Mouse (Mus musculus) mature B cell (primary cell): ENCODE measurements around the gene Tmem45a2.
"Not testable (repeated sequence)": the region's sequence is repeated elsewhere in the genome, so short reads cannot be mapped to it uniquely, and the experiment has no call there.

Experiments used
- in situ Hi-C: fragments of 300-500 bp; cut with MboI; formaldehyde crosslinking; loops from 2 replicates; pipeline ENCODE4 v1.14.3; 2019

Gene Tmem45a2

DNA sequence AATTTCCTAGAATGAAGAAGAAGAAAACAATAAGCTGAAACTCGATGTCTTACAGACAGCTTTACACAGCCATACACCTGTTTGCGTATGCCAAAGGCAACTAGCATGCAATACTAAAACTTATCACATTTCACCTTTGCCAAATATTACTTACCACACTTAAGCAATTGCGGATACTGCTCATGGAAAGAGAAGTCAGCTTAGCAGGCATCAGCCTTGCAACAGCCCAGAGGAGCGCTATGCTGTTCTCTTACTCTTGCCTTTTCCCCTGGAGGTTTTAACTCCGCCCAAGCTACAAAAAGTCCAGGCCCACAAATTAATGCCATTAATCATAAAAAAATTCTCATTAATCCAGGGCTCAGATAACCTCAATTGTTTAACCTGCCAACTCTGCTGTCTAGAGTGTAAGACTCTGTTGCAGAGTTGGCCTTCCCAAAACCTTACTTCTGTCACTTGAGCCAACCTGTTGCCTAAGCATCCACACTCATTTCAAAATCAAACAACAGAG, at the start of gene Tmem45a2:
TSS of gene Tmem45a2 (minus strand) at position 241 of the 508 bp plus-strand sequence.
- in situ Hi-C loops: no loop called here

DNA sequence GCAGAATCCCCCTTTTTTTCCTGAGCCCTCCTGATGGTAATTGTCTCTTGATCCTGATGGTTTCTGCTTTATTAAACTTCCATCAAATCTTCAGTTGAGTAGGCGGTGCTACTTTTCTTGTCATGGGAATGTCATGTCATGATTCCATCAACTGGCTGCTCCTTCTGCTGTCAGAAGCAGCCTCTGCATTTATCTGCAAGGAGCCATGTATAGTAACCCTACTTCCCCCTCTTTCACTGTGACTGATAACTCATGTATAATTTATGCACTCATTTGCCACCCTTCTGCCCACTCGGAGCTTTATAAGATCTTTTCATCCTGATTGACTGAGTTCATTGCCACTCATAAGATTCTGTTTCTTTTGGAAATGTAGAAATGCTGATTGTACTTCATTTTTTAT, 46.4 kb upstream of the Tmem45a2 start:
- in situ Hi-C loops: no loop called here

DNA sequence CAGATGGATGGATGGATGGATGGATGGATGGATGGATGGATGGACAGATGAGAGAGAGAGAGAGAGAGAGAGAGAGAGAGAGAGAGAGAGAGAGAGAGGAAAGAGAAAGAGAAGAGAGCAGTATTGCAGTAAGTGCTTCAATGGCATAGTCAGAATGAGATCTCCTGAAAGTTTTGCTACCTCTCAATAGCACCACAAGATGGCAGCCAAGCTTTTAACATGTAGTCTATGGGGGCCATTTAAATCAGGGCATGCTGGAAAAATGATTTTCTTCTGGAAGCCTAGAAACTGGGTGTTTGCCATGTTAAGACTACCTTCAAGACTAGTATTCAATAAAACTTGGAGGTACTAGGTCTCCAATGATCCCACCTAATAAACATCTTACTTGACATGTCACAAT, 44.9 kb upstream of the Tmem45a2 start:
- in situ Hi-C loops: no loop called here

DNA sequence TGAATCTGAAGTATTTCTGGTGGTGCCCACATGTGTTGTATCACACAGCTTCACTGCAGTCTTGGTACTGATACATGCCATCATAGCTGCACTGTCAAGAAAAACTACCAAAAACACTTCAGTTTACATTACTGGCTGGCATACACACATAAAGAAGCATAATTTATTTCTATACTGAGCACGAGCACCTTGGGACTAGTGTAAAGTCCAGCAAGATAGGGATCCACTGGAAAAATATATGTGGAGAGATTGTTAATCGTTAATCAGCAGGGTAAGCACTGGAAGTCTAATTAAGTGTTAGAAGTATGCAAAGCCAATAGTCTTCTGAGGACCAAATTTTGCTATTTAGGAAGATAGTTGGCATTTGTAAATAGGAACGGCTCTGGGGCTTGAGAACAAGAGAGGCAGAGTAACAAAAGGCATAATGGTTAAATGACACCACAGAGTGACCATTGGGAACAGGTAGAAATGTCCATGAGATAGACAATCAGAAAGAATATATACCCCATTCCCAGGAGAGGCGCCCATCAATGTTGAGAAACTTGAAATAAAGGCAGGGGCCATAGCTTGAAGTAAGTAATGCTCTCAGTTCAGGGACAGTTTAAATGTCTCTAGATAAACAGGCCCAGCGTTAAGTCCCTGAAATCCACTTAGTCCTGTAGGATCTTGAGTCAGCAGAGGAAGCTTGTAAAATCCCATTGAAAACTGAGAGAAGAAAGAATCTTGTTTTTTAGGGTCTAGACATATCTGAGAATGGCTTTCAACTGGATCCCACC, 35.2 kb upstream of the Tmem45a2 start:
- in situ Hi-C loops: no loop called here

DNA sequence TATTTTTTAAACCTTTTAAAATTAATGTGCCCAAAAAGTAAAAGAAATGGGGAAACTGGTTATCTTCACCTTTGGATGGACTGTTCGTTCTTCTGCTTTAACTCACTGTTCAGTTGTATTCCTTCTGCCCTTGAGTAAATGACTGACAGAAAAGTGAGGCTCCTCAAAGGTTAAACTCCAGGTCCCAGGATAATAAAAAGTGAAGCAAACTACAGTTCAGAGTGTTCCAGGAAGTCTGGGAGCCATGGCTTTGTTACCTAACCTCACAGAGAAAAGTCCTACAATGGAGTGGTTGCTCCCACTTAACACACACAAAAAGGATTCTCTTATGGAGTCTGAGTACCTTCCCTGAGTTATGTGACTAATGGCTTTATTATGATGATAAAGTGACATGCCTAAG, 30.0 kb upstream of the Tmem45a2 start:
- in situ Hi-C loops: no loop called here

DNA sequence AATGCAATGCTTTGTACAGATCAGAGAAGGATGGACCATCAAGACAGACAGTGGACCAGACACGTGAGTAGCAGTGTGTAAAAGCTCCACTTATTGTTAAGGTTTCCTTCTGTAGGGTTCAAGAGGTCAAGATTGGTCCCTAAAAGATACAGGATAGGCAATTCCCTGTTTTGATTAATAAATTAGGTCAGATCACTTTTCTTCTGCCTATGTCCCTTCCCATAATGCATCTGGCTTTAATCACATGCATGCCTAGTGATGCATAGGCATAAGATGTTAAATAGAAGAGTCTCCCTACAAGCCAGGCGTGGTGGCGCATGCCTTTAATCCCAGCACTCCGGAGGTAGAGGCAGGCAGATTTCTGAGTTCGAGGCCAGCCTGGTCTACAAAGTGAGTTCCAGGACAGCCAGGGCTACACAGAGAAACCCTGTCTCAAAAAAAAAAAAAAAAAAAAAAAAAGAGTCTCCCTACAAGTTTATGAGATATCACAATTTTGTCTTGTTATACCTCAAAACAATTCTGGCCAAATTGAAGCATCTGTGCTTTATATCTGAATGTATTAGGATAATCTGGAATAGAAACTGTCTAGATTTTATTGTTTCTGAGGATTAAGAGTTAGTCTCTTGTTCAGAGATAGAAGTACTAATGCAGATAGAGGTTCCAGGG, 28.5 kb upstream of the Tmem45a2 start:
- in situ Hi-C loops: no loop called here

DNA sequence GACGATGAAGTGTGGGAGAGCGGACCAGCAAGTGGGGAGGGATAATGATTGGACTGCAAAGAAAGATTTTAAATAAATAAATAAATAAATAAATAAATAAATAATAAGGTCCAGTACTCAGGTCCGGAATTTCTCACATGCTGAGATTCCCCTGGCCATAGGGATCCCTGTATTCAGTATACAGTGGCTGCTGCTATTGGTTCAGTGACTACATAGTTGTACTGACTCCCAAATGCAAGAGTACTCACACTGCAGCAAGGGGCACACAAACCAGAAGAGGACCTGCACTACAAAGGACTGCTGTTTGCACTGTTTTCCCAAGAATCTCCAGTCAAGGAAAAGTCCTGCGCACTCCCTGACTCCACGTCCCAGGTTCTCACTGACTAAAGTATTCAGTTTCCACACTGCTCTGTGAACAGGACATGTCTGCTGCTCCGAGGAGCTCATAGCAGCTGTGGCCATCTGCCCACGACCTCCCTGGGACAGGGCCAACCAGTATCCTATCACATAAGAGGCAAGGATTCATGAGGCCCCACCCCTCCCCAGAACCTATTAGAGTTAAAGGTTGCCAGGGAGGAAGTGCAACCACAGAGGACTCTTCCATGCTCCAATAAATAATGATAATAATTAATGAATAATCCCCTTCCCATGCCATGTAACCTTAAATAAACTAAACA, 27.4 kb upstream of the Tmem45a2 start:
- in situ Hi-C loops: no loop called here

DNA sequence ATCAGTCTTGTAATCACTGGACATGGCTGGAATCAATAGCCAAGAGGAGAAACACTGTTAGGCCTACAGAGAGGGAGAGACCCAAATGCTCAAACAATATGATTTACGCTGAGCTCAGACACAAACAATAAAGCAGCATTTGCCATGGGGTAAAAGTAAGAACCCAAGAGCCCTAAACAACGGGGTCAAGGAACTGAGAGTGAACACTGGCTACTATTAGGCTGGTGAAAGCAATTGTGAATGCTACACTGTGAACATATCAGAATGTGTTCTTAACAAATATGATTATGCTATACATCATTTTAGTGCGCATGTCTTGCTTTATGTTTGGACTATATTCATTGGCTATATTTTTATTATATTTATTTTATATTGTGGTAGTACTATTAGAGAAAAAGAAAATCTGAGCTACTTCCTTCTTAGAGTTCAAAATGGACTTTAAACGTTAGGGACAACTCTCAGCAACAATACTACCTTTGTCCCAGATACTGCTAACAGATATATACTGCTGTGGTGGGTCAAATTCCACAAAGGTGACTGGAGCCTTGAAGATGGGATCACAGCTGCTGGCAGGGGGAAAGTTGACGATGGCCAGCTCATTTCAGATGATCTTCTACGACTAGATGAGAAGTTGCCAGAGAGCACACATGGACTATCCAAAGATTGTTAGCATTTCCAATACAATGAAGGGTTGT, 21.9 kb upstream of the Tmem45a2 start:
- in situ Hi-C loops: no loop called here

DNA sequence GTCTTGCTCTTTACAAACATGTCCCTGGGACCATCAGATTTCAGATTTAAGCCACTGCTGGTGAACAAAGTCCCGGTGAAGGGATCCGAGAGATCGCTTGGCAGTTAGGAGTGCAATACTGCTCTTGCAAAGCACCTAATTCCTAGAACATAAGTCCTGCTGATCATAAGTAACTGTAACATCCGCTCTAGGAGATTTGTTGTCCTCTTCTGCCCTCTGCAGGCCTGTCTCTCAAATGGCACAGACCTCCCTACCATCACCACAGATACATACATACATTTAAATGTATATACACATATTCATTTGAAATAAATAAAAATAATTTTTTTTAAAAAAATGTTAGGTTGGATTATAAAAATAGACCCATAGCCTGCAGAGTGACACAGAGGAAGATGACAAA, 21.3 kb upstream of the Tmem45a2 start:
- in situ Hi-C loops: no loop called here

DNA sequence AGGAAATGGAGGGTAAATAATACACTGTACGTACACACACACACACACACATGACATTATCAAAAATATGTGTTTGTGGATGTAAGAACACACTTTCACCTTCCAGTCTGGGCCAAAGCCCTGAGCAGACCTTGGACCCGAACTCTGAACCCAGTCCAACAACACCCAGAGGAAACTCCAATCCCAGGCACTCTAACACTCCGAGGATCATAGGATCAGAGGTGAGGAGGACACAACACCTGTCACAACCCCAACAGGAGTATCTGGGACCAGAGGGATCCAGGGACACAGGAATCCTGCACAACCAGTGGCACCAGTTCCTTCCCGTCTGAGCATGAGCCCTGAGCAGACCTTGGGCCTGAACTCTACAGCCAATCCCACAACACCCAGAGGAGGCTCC, 8.4 kb upstream of the Tmem45a2 start:
- in situ Hi-C loops: no loop called here

DNA sequence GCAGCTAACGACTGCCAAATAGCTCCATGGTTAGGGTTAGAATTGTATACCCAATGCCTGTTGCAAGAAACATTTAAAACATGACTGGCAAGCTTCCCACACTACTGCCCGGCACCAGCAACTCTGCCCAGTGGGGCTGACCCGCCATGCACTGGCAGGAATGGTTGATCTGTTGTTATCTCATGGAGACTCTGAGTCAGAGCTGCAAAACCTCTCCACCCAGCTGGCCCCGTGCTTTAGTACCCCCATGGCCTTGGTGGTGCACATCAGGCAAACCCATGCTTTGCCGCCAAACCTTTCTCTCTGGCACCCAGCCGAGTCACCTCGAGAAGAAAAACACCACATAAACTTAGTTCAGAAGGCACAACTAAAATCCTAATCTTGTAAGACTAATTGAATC, 4.8 kb upstream of the Tmem45a2 start:
- in situ Hi-C loops: no loop called here

DNA sequence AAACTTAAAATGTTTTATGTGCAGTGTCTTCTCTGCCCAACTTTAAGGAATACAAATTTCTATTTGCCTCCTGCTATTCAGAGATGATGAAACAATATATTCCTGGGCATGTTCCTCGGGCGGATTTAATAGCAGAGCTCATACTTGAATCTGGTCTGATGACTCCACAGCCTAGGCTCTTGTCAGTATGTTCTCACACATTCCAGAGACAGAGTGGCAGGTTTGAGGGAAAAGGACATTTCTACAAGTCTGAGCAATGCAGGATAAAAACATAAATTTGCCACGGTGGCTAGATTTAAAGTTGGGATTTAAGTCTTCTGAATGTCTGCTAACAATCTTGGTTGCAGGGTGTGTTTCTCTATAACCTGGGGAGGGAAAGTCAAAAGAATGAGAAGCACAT, 9.1 kb downstream of the Tmem45a2 start:
- in situ Hi-C loops: no loop called here

DNA sequence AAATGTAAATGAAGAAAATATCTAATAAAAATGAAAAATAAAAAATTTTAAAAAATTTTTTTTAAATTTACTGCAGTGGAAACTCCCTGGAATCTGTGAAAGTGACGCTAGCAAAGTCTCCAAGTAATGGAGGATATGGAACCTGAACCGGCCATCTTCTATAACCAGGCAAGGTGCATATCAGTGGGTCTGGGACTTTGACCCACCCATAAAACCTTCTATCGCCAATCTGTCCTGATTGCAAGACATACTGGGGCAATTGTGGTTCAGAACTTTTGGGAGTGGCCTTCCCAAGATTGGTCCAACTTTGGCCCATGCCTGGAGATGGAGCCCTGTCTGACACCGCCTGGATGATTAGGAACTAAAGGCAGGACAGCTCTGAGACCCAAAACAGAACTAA, 14.2 kb downstream of the Tmem45a2 start:
- in situ Hi-C loops: no loop called here

DNA sequence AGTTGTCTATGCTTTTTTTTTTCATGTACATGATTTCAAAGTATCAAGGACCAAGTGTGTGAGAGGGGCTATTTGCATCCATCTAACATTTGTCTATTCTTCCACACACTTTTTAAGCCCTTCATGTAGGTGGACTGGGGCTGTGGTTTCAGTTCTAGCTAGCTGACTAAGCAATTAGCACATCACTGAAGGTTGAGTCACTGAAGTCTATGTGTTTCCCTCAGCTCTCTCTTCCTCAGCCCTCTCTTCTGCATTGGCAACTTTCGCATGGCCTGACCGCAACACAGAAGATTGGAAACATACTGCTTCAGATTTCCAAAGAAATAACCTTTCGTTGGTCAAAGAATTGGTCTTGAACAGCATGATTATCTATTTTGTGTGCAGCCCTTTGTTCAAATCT, 21.2 kb downstream of the Tmem45a2 start:
- in situ Hi-C loops: no loop called here

DNA sequence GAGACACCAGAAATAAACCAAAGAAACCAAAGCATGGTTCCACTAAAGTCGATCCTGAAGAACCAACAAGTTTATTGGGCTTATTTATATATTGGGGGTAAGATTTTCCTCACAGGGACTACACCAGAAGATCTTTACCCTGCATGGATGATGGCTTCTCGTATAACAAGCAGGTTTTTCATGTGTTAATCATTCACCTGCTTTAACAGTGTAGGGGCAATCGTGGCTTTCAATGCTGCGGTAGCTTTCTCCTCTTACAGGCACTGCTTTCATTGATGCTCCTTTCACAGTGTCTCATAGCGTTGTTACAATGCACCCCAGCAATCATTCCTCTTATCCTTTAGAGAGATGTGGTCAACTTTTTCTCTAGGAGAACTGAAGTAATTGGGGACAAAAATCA, 32.6 kb downstream of the Tmem45a2 start:
- in situ Hi-C loops: no loop called here

DNA sequence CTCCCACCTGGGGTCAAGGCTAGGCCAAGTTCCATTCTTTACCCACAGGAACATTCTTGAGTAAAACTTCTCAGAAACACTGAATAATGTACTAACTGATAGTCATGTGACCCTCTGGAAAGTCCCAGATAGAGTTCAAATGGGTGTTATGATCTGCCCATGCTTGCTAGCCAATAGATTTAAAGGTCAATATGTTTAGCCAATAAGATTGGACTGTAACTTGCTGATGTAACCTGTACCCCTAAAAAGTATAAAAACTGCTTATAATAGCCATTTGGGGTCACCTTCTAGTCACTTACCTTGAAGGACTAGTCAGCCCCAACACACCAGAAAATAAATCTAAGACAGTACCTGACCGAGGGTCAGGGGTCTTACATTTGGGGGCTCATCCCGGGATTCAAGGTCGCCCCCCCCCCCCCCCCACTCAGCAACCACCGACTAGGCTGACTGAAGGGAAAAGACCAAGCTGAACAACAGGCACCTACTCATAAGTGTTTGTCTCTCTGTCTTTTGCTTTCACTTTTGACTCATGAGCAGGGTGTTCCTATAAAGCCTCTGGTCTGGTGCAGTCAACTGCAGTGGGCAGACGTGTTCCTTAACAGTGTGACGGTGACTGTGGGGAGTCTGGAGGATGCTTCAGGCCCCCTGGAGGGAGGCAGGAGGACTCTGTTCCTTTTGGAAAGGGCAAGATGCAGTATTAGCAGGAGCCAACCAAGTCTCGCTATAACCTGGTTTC, 40.9 kb downstream of the Tmem45a2 start:
- in situ Hi-C loops: no loop called here

DNA sequence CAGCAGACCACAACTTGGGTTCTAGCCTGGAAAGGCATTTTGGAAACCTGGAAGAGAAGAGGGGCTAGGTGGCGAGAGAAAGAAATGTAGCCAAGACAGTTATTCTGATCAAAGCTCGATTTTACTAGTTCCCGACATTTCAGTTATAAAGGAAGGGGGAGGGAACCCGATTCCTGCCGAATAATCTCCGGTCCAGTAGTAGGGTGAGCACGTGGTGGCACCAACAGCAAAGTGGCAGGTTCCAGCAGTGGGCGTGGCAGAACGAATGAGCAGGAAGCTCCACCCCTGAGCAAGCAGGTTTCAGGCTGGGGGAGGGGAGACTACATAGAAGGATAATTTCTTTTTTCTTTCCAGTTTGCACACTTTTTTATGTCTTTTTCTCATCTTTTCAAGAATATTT, 72.9 kb downstream of the Tmem45a2 start:
- in situ Hi-C loops: not testable (repeated sequence)
